In genomic region chr2:171734634-171734987, GRCm38 (mm10) we compare ENCODE assay signal across 17 mouse cellular contexts.
DNase-seq lines count a peak whose midpoint lies in the region; ATAC-seq lines count a peak whose summit lies in the region.
"Had no signal": no experiment of that assay in that cellular context is flagged by ENCODE, and none has a peak within 500 bp of the region (broad histone marks: within the 10 kb centered on the region; RNA-seq: fewer than 3 reads in every experiment).

No protein-coding gene starts in this region.

- H3K4me2 ChIP-seq in hindbrain, embryonic 14.5 days (replicated peaks): no peak overlapping the region
- H3K4me2 ChIP-seq in hindbrain, embryonic 11.5 days (replicated peaks; ENCODE audit: low read depth, low read length): no peak overlapping the region
- H3K4me2 ChIP-seq in kidney, embryonic 16.5 days (replicated peaks; ENCODE audit: low read depth, low read length): peak overlapping the region; percentile 36; the same call in 1 of the 2 replicates
- peak overlapping the region; percentile 37 for H3K4me2 ChIP-seq in limb, embryonic 15.5 days
- H3K4me2 ChIP-seq: heart, embryonic 13.5 days; hindbrain, embryonic 12.5 days; liver, embryonic 12.5 days; midbrain, embryonic 13.5 days had no signal

- H3K27ac ChIP-seq in hindbrain, embryonic 14.5 days: peak overlapping the region; percentile 7; the same call in 1 of the 2 replicates
- H3K27ac ChIP-seq in hindbrain, embryonic 11.5 days (ENCODE audit: low read depth, low read length): no peak overlapping the region
- no peak overlapping the region for H3K27ac ChIP-seq in kidney, embryonic 16.5 days (ENCODE audit: low read length)
- H3K27ac ChIP-seq in limb, embryonic 15.5 days: no peak overlapping the region
- H3K27ac ChIP-seq: forebrain, embryonic 10.5 days; heart, embryonic 13.5 days; hindbrain, embryonic 12.5 days; liver, embryonic 12.5 days; midbrain, embryonic 13.5 days had no signal

- no peak for ATAC-seq in hindbrain, embryonic 14.5 days (ENCODE audit: low FRiP score)
- no peak for ATAC-seq in hindbrain, embryonic 11.5 days (ENCODE audit: low FRiP score)
- ATAC-seq in kidney, embryonic 16.5 days (ENCODE audit: low FRiP score, low TSS enrichment): 0 out of 2 replicates have a peak, but pooled peaks have one; percentile 17
- no peak for ATAC-seq in limb, embryonic 15.5 days (ENCODE audit: insufficient number of reproducible peaks, low FRiP score, low TSS enrichment, low read depth)
- ATAC-seq: liver, embryonic 12.5 days; midbrain, embryonic 13.5 days had no signal

- H3K27me3 ChIP-seq in hindbrain, embryonic 14.5 days (ENCODE audit: control insufficient read depth, insufficient read depth, low read length): no peaks in the 10 kb centered on the region
- no peaks in the 10 kb centered on the region for H3K27me3 ChIP-seq in hindbrain, embryonic 11.5 days (ENCODE audit: control insufficient read depth, insufficient read depth, low read length)
- no peaks in the 10 kb centered on the region for H3K27me3 ChIP-seq in kidney, embryonic 16.5 days (ENCODE audit: insufficient read depth, low read length)
- peaks cover 8% of the 10 kb centered on the region for H3K27me3 ChIP-seq in limb, embryonic 15.5 days
- H3K27me3 ChIP-seq: heart, embryonic 13.5 days; hindbrain, embryonic 12.5 days; liver, embryonic 12.5 days; midbrain, embryonic 13.5 days had no signal

- H3K9me3 ChIP-seq in hindbrain, embryonic 14.5 days (ENCODE audit: control insufficient read depth, low read length): no peaks in the 10 kb centered on the region
- no peaks in the 10 kb centered on the region for H3K9me3 ChIP-seq in hindbrain, embryonic 11.5 days (ENCODE audit: control insufficient read depth, low read length)
- H3K9me3 ChIP-seq in kidney, embryonic 16.5 days (ENCODE audit: low read length): no peaks in the 10 kb centered on the region
- H3K9me3 ChIP-seq in limb, embryonic 15.5 days: no peaks in the 10 kb centered on the region
- H3K9me3 ChIP-seq: forebrain, embryonic 10.5 days; heart, embryonic 13.5 days; hindbrain, embryonic 12.5 days; liver, embryonic 12.5 days; midbrain, embryonic 13.5 days had no signal

- H3K4me1 ChIP-seq in hindbrain, embryonic 14.5 days (replicated peaks; ENCODE audit: control insufficient read depth, insufficient read depth, low read length): no peaks in the 10 kb centered on the region
- no peaks in the 10 kb centered on the region for H3K4me1 ChIP-seq in hindbrain, embryonic 11.5 days (replicated peaks; ENCODE audit: control insufficient read depth, insufficient read depth, low read length)
- peaks cover 14% of the 10 kb centered on the region; the same call in 1 of the 2 replicates for H3K4me1 ChIP-seq in kidney, embryonic 16.5 days (ENCODE audit: insufficient read depth, low read length)
- peaks cover 12% of the 10 kb centered on the region for H3K4me1 ChIP-seq in limb, embryonic 15.5 days
- H3K4me1 ChIP-seq: heart, embryonic 13.5 days; hindbrain, embryonic 12.5 days; liver, embryonic 12.5 days; midbrain, embryonic 13.5 days had no signal

- 62% methylated on average over 4 of the region's 4 CpGs for WGBS in hindbrain, embryonic 14.5 days
- 82% methylated on average over 4 of the region's 4 CpGs for WGBS in hindbrain, embryonic 11.5 days
- 14% methylated on average over 4 of the region's 4 CpGs for WGBS in kidney, embryonic 16.5 days
- 10% methylated on average over 4 of the region's 4 CpGs for WGBS in limb, embryonic 15.5 days

- H3K4me3 ChIP-seq in hindbrain, embryonic 14.5 days (replicated peaks; ENCODE audit: low read length): no peak overlapping the region
- no peak overlapping the region for H3K4me3 ChIP-seq in hindbrain, embryonic 11.5 days (ENCODE audit: low read depth, low read length)
- H3K4me3 ChIP-seq in kidney, embryonic 16.5 days (ENCODE audit: low read length): no peak overlapping the region
- no peak overlapping the region; the same call in 1 of the 2 replicates for H3K4me3 ChIP-seq in limb, embryonic 15.5 days
- H3K4me3 ChIP-seq: forebrain, embryonic 10.5 days; heart, embryonic 13.5 days; hindbrain, embryonic 12.5 days; liver, embryonic 12.5 days; midbrain, embryonic 13.5 days had no signal

- no peak for DNase-seq in hindbrain, embryonic 14.5 days (ENCODE audit: low spot score)
- DNase-seq in hindbrain, embryonic 11.5 days (ENCODE audit: low spot score): no peak
- peak; percentile 53 for DNase-seq in embryo, embryonic 11.5 days (ENCODE audit: low read depth, low spot score)
- no peak for DNase-seq in urinary bladder, adult 18-20 months (ENCODE audit: low spot score in 2 of 2)
- DNase-seq in c-Kit-positive CD71-positive TER-119-positive erythroid progenitor cells, embryonic 14.5 days (ENCODE audit: low spot score): no peak
- DNase-seq in adrenal gland, postnatal 14 days: no peak
- DNase-seq: adrenal gland, postnatal 10 days; gastrocnemius, postnatal 10 days; lung, postnatal 36 days; right cerebral cortex, postnatal 25 days had no signal

- no peaks in the 10 kb centered on the region for H3K36me3 ChIP-seq in hindbrain, embryonic 14.5 days (replicated peaks; ENCODE audit: control insufficient read depth, insufficient read depth)
- H3K36me3 ChIP-seq in hindbrain, embryonic 11.5 days (ENCODE audit: control insufficient read depth, insufficient read depth, low read length): no peaks in the 10 kb centered on the region
- H3K36me3 ChIP-seq in kidney, embryonic 16.5 days (ENCODE audit: insufficient read depth, low read length): no peaks in the 10 kb centered on the region
- no peaks in the 10 kb centered on the region for H3K36me3 ChIP-seq in limb, embryonic 15.5 days
- H3K36me3 ChIP-seq: forebrain, embryonic 10.5 days; heart, embryonic 13.5 days; hindbrain, embryonic 12.5 days; liver, embryonic 12.5 days; midbrain, embryonic 13.5 days had no signal

- H3K9ac ChIP-seq in hindbrain, embryonic 14.5 days: no peak overlapping the region
- no peak overlapping the region for H3K9ac ChIP-seq in hindbrain, embryonic 11.5 days (ENCODE audit: low read depth, low read length)
- H3K9ac ChIP-seq in kidney, embryonic 16.5 days (replicated peaks; ENCODE audit: low read length): no peak overlapping the region
- H3K9ac ChIP-seq in limb, embryonic 15.5 days: no peak overlapping the region
- H3K9ac ChIP-seq: heart, embryonic 13.5 days; hindbrain, embryonic 12.5 days; liver, embryonic 12.5 days; midbrain, embryonic 13.5 days had no signal

Comparison
In these comparisons a context has a peak if more than half of its experiments do, and no peak if none do; other contexts are left out.
1. H3K4me2 ChIP-seq: peak in kidney, embryonic 16.5 days (single experiment) and limb, embryonic 15.5 days (single experiment); none in hindbrain, embryonic 14.5 days (single experiment) and hindbrain, embryonic 11.5 days (single experiment).